ENCODE assay signal across 18 mouse cellular contexts in genomic region chr5:103821500-103822298, GRCm38 (mm10).
DNase-seq lines count a peak whose midpoint lies in the region; ATAC-seq and TF ChIP-seq lines count a peak whose summit lies in the region.
"Had no signal": no experiment of that assay in that cellular context is flagged by ENCODE, and none has a peak within 500 bp of the region (broad histone marks: within the 10 kb centered on the region; RNA-seq: fewer than 3 reads in every experiment).

No protein-coding gene starts in this region.

- H3ac ChIP-seq in myocyte (ENCODE audit: control insufficient read depth, insufficient read length): no peak overlapping the region

- DNase-seq in cerebellum, postnatal 10 days: peak; percentile 45 to 48
- DNase-seq in cerebellum, adult 2 months: no peak
- no peak for DNase-seq in kidney, postnatal 0 days (ENCODE audit: low spot score)
- DNase-seq in kidney, adult 8-10 months: no peak
- DNase-seq in thymus, postnatal 10 days (ENCODE audit: low spot score in 2 of 2): peak; percentile 60 to 66
- no peak for DNase-seq in heart, adult 8-10 months (ENCODE audit: low spot score)
- DNase-seq in adrenal gland, postnatal 4 days (ENCODE audit: low spot score in 2 of 2): no peak
- DNase-seq: adrenal gland, adult 8-10 months; cerebellum, adult 11-12 months; cerebellum, postnatal 36 days; gastrocnemius, postnatal 25 days; heart, postnatal 10 days; kidney, postnatal 14 days had no signal

- no peak overlapping the region for H3K27ac ChIP-seq in cerebellum, adult 2 months (ENCODE audit: insufficient read depth, low read length)
- H3K27ac ChIP-seq in kidney, postnatal 0 days: peak overlapping the region; percentile 33
- H3K27ac ChIP-seq: macrophage; midbrain, embryonic 10.5 days had no signal

- no peak overlapping the region for H3K9ac ChIP-seq in kidney, postnatal 0 days (ENCODE audit: low read depth, low read length)

- TF ChIP-seq CTCF in cerebellum, adult 2 months (IDR thresholded peaks at IDR 0.05; ENCODE audit: borderline replicate concordance, insufficient read depth, low read depth, low read length): no peak
- no peak for TF ChIP-seq CTCF in kidney, postnatal 0 days (IDR thresholded peaks at IDR 0.05; ENCODE audit: low read depth)

- H3K36me3 ChIP-seq in kidney, postnatal 0 days (ENCODE audit: insufficient read depth, low read length): peaks cover 6% of the 10 kb centered on the region; the same call in 1 of the 2 replicates
- H3K36me3 ChIP-seq in myocyte (ENCODE audit: control insufficient read depth, insufficient read depth): peaks cover 22% of the 10 kb centered on the region

- no peaks in the 10 kb centered on the region for H3K9me3 ChIP-seq in kidney, postnatal 0 days (replicated peaks; ENCODE audit: low read length)
- H3K9me3 ChIP-seq: midbrain, embryonic 10.5 days had no signal

- 47% methylated on average over 13 of the region's 13 CpGs for WGBS in cerebellum, adult 2 months
- WGBS in kidney, postnatal 0 days: 54% methylated on average over 13 of the region's 13 CpGs

- H3K4me2 ChIP-seq in kidney, postnatal 0 days (ENCODE audit: low read length): no peak overlapping the region
- no peak overlapping the region for H3K4me2 ChIP-seq in myocyte (ENCODE audit: low read depth)
- H3K4me2 ChIP-seq: heart, embryonic 11.5 days; liver, embryonic 11.5 days had no signal

- H3K4me1 ChIP-seq in cerebellum, adult 2 months (ENCODE audit: control insufficient read depth, insufficient read depth, low read length): no peaks in the 10 kb centered on the region
- peaks cover 7% of the 10 kb centered on the region; the same call in 1 of the 2 replicates for H3K4me1 ChIP-seq in kidney, postnatal 0 days (replicated peaks; ENCODE audit: insufficient read depth, low read length)

- no peak for ATAC-seq in kidney, postnatal 0 days (replicated peaks; ENCODE audit: low FRiP score, low read depth)

- no peak for TF ChIP-seq POLR2A in cerebellum, adult 2 months (IDR thresholded peaks at IDR 0.05; ENCODE audit: borderline replicate concordance, insufficient read depth, low read length)
- TF ChIP-seq POLR2A in myocyte (IDR thresholded peaks at IDR 0.05; ENCODE audit: insufficient read length, low read depth): no peak

- H3K79me2 ChIP-seq in myocyte (ENCODE audit: control insufficient read depth, insufficient read depth): no peaks in the 10 kb centered on the region

- H3K4me3 ChIP-seq in cerebellum, adult 2 months (replicated peaks; ENCODE audit: insufficient read depth, low read depth, low read length): no peak overlapping the region
- no peak overlapping the region for H3K4me3 ChIP-seq in kidney, postnatal 0 days (replicated peaks; ENCODE audit: low read depth, low read length)
- no peak overlapping the region for H3K4me3 ChIP-seq in myocyte
- H3K4me3 ChIP-seq: midbrain, embryonic 10.5 days had no signal

- no peaks in the 10 kb centered on the region for H3K27me3 ChIP-seq in cerebellum, adult 2 months (ENCODE audit: control insufficient read depth, insufficient read depth, low read length)
- H3K27me3 ChIP-seq in kidney, postnatal 0 days (ENCODE audit: insufficient read depth, low read length): no peaks in the 10 kb centered on the region
- no peaks in the 10 kb centered on the region for H3K27me3 ChIP-seq in myocyte (ENCODE audit: control insufficient read depth, insufficient read depth, insufficient read length)

TF ChIP-seq in myocyte, 11 proteins besides CTCF, POLR2A, EP300 and RAD21:
- TF ChIP-seq MYOG (IDR thresholded peaks at IDR 0.05; ENCODE audit: control insufficient read depth in 1 of 3, insufficient read depth in 1 of 3, insufficient read length in 2 of 3, low read depth in 2 of 3) (peak in 1 of 3 experiments; percentile 24), MYOD1 (IDR thresholded peaks at IDR 0.05; ENCODE audit: control insufficient read depth in 1 of 3, insufficient read length in 2 of 3, low read depth in 2 of 3) (peak; percentile 34 to 77 (median 64)), POLR2AphosphoS2 (IDR thresholded peaks at IDR 0.05; ENCODE audit: insufficient read length, low read depth) (no peak), USF1 (IDR thresholded peaks at IDR 0.05; ENCODE audit: low read depth) (no peak)
TF ChIP-seq in myocyte: peak in this region for 2.

Comparison
In these comparisons a context has a peak if more than half of its experiments do, and no peak if none do; other contexts are left out.
1. DNase-seq: peak in cerebellum, postnatal 10 days (2 of 2) and thymus, postnatal 10 days (2 of 2); none in cerebellum, adult 2 months (0 of 2), kidney, postnatal 0 days (single experiment), kidney, adult 8-10 months (0 of 2), heart, adult 8-10 months (single experiment) and adrenal gland, postnatal 4 days (0 of 2).